Comparison of ENCODE assay signal across 8 mouse cellular contexts in genomic region chr7:45703521-45704033, GRCm38 (mm10). TPM values are rescaled to one million over a fixed set of nuclear protein-coding genes. Genes with fewer than 3 reads are reported as not detected.
DNase-seq lines count a peak whose midpoint lies in the region; ATAC-seq and TF ChIP-seq lines count a peak whose summit lies in the region.

No protein-coding gene starts in this region.

- peaks cover 21% of the 10 kb centered on the region for H3K27me3 ChIP-seq in heart, embryonic 11.5 days (ENCODE audit: control insufficient read depth, insufficient read depth, low read length)
- peaks cover 41% of the 10 kb centered on the region for H3K27me3 ChIP-seq in G1E (ENCODE audit: insufficient read depth, low read length)
- peaks cover 24% of the 10 kb centered on the region for H3K27me3 ChIP-seq in heart, embryonic 15.5 days

- H3K4me1 ChIP-seq in heart, embryonic 11.5 days (ENCODE audit: control insufficient read depth, insufficient read depth, low read length), result peaks cover 39% of the 10 kb centered on the region
- peaks cover 82% of the 10 kb centered on the region for H3K4me1 ChIP-seq in G1E (ENCODE audit: insufficient read depth, low read depth, low read length)
- H3K4me1 ChIP-seq in heart, embryonic 15.5 days (replicated peaks), result peaks cover 66% of the 10 kb centered on the region

- H3K9me3 ChIP-seq in heart, embryonic 11.5 days (replicated peaks; ENCODE audit: control insufficient read depth, low read length), result no peaks in the 10 kb centered on the region
- no peaks in the 10 kb centered on the region for H3K9me3 ChIP-seq in G1E (replicated peaks)
- no peaks in the 10 kb centered on the region for H3K9me3 ChIP-seq in heart, embryonic 15.5 days (replicated peaks)

- H3K27ac ChIP-seq in heart, embryonic 11.5 days (ENCODE audit: low read depth, low read length), result peak overlapping the region; percentile 70
- H3K27ac ChIP-seq in heart, embryonic 15.5 days, result peak overlapping the region; percentile 87
- H3K27ac ChIP-seq in macrophage, result peak overlapping the region; percentile 78

- WGBS in heart, embryonic 11.5 days (ENCODE audit: insufficient replicate concordance), result 47% methylated on average over 12 of the region's 12 CpGs
- WGBS in heart, embryonic 15.5 days, result 35% methylated on average over 12 of the region's 12 CpGs
- WGBS in macrophage (ENCODE audit: missing documents), result 52% methylated on average over 12 of the region's 12 CpGs

- H3K4me3 ChIP-seq in heart, embryonic 11.5 days (ENCODE audit: low read depth, low read length), result peak overlapping the region; percentile 71
- H3K4me3 ChIP-seq in G1E (ENCODE audit: low read depth, low read length), result peak overlapping the region; percentile 81; the same call in 1 of the 2 replicates
- H3K4me3 ChIP-seq in heart, embryonic 15.5 days, result peak overlapping the region; percentile 72
- no peak overlapping the region; the same call in 1 of the 2 replicates for H3K4me3 ChIP-seq in macrophage (ENCODE audit: inconsistent target)

- H3K4me2 ChIP-seq in heart, embryonic 11.5 days, result peak overlapping the region; percentile 97
- peak overlapping the region; percentile 98 for H3K4me2 ChIP-seq in heart, embryonic 15.5 days

- no peak for ATAC-seq in heart, embryonic 11.5 days (replicated peaks; ENCODE audit: insufficient number of reproducible peaks, low FRiP score, low TSS enrichment)
- no peak for ATAC-seq in G1E (ENCODE audit: extremely low read depth, insufficient number of reproducible peaks, low FRiP score, poor library complexity, severe bottlenecking)
- ATAC-seq in heart, embryonic 15.5 days (replicated peaks; ENCODE audit: insufficient number of reproducible peaks, insufficient read depth, low FRiP score, low read depth), result no peak
- no peak for ATAC-seq in inflammation-experienced regulatory T-cells, adult 6 months
- no peak for ATAC-seq in activated CD4-positive, CD25-positive, alpha-beta regulatory T cell, adult 4 months

- H3K79me2 ChIP-seq in macrophage (ENCODE audit: inconsistent target), result peaks cover 6% of the 10 kb centered on the region; the same call in 1 of the 2 replicates

- H3K36me3 ChIP-seq in heart, embryonic 11.5 days (ENCODE audit: control insufficient read depth, insufficient read depth, low read length), result no peaks in the 10 kb centered on the region
- H3K36me3 ChIP-seq in G1E (replicated peaks), result peaks cover 6% of the 10 kb centered on the region
- H3K36me3 ChIP-seq in heart, embryonic 15.5 days, result no peaks in the 10 kb centered on the region
- H3K36me3 ChIP-seq in macrophage (ENCODE audit: inconsistent target), result no peaks in the 10 kb centered on the region

- intact Hi-C loops in heart, postnatal 14 days (cut with DNase I), result loop anchor here (5.0 kb wide), 1 partner anchor 241 kb away; no protein-coding TSS in a partner anchor

- TF ChIP-seq CTCF in G1E (IDR thresholded peaks at IDR 0.05; ENCODE audit: low read depth, low read length), result no peak

- no peak for DNase-seq in heart, postnatal 14 days
- peak; percentile 31 for DNase-seq in G1E (ENCODE audit: low spot score)
- DNase-seq in adrenal gland, adult 8-10 months, result no peak

- H3K9ac ChIP-seq in heart, embryonic 11.5 days (ENCODE audit: low read depth, low read length), result peak overlapping the region; percentile 54; the same call in 1 of the 2 replicates
- H3K9ac ChIP-seq in heart, embryonic 15.5 days, result peak overlapping the region; percentile 49

RNA-seq across cellular contexts. Expression of gene Dbp, which starts 1.3 kb away (rescaled TPM):
- polyA plus RNA-seq in heart, embryonic 11.5 days (2014; fragmentation: Nextera tagmentation; extraction: Ambion mirVana), result 3.3 and 3.5 TPM in 2 replicates
- total RNA-seq in heart, postnatal 14 days (2021), result 10 to 100 TPM; 24.7 to 27.1 TPM
- total RNA-seq in G1E (2014; fragmentation: Nextera tagmentation) (22.8 and 30.2 TPM in 2 replicates), G1E (2017) (33.7 and 37.8 TPM in 2 replicates)
- polyA plus RNA-seq in G1E (2012) (18.0 and 23.0 TPM in 2 replicates), macrophage (2018) (11.3 to 58.2 TPM (median 52.9 TPM) in 3 replicates)
- 3.0 and 4.3 TPM in 2 replicates for polyA plus RNA-seq in heart, embryonic 15.5 days (2015; fragmentation: Nextera tagmentation; extraction: Ambion mirVana)
- total RNA-seq in macrophage (2018; cell fraction: chromatin; rRNA removed), result 100 to 1,000 TPM in 1 of 26 experiments, 10 to 100 TPM in 14, 1 to 10 TPM in 11; 1.4 to 103 (median 15.7) TPM
- total RNA-seq in macrophage (2018; cell fraction: cytosol; rRNA removed), result 10 to 100 TPM; 20.2 to 85.8 (median 49.5) TPM
- total RNA-seq in macrophage (2018; cell fraction: nucleus; rRNA removed), result 10 to 100 TPM in 21 of 26 experiments, 1 to 10 TPM in 5; 5.0 to 96.3 (median 19.0) TPM
- polyA plus RNA-seq in inflammation-experienced regulatory T-cells, adult 6 months (2017; shearing (Covaris generic)), result 1 to 10 TPM; 3.1 to 8.6 (median 6.5) TPM
- 100 to 1,000 TPM; 254 to 411 (median 333) TPM for total RNA-seq in adrenal gland, adult 8-10 months (2022)
- 1 to 10 TPM; 5.2 to 8.5 TPM for polyA plus RNA-seq in activated CD4-positive, CD25-positive, alpha-beta regulatory T cell, adult 4 months (2017; shearing (Covaris generic))

RNA-seq across cellular contexts. Expression of gene Car11, which starts 3.9 kb away (rescaled TPM):
- 3.3 and 5.5 TPM in 2 replicates for polyA plus RNA-seq in heart, embryonic 11.5 days (2014; fragmentation: Nextera tagmentation; extraction: Ambion mirVana)
- total RNA-seq in heart, postnatal 14 days (2021), result 1 to 10 TPM; 4.3 to 6.6 TPM
- total RNA-seq in G1E (2014; fragmentation: Nextera tagmentation) (0.92 and 3.5 TPM in 2 replicates), G1E (2017) (0.16 and 0.58 TPM in 2 replicates)
- polyA plus RNA-seq in G1E (2012) (0.63 and 0.78 TPM in 2 replicates), macrophage (2018) (0.56 TPM in 1 of 3 replicates, not detected in the others)
- 5.1 and 6.0 TPM in 2 replicates for polyA plus RNA-seq in heart, embryonic 15.5 days (2015; fragmentation: Nextera tagmentation; extraction: Ambion mirVana)
- 1 to 10 TPM in 1 of 26 experiments, under 1 TPM in 1, not detected in 24; 0.86 to 3.0 TPM for total RNA-seq in macrophage (2018; cell fraction: chromatin; rRNA removed)
- under 1 TPM in 14 of 26 experiments, not detected in 12; 0.08 to 0.84 (median 0.14) TPM for total RNA-seq in macrophage (2018; cell fraction: cytosol; rRNA removed)
- total RNA-seq in macrophage (2018; cell fraction: nucleus; rRNA removed), result 1 to 10 TPM in 1 of 26 experiments, under 1 TPM in 2, not detected in 23; 0.60 to 1.1 (median 0.79) TPM
- polyA plus RNA-seq in inflammation-experienced regulatory T-cells, adult 6 months (2017; shearing (Covaris generic)), result 1 to 10 TPM in 2 of 3 experiments, not detected in 1; 1.5 TPM
- 10 to 100 TPM; 11.5 to 28.2 (median 18.9) TPM for total RNA-seq in adrenal gland, adult 8-10 months (2022)
- polyA plus RNA-seq in activated CD4-positive, CD25-positive, alpha-beta regulatory T cell, adult 4 months (2017; shearing (Covaris generic)), result under 1 TPM in 1 of 2 experiments, not detected in 1; 0.51 TPM

RNA-seq across cellular contexts. Expression of gene Sec1, which starts 9.4 kb away (rescaled TPM):
- 0.24 and 0.99 TPM in 2 replicates for polyA plus RNA-seq in heart, embryonic 11.5 days (2014; fragmentation: Nextera tagmentation; extraction: Ambion mirVana)
- total RNA-seq in heart, postnatal 14 days (2021), result under 1 TPM in 1 of 2 experiments, not detected in 1; 0.12 TPM
- not detected in 2 replicates for total RNA-seq in G1E (2014; fragmentation: Nextera tagmentation)
- total RNA-seq in G1E (2017), result not detected in 2 replicates
- polyA plus RNA-seq in G1E (2012), result 0.02 TPM in 1 of 2 replicates, not detected in the other
- polyA plus RNA-seq in heart, embryonic 15.5 days (2015; fragmentation: Nextera tagmentation; extraction: Ambion mirVana), result 0.13 and 0.34 TPM in 2 replicates
- total RNA-seq in macrophage (2018; cell fraction: chromatin; rRNA removed), result not detected
- under 1 TPM in 1 of 26 experiments, not detected in 25; 0.05 TPM for total RNA-seq in macrophage (2018; cell fraction: cytosol; rRNA removed)
- not detected for total RNA-seq in macrophage (2018; cell fraction: nucleus; rRNA removed)
- polyA plus RNA-seq in macrophage (2018), result not detected in 3 replicates
- polyA plus RNA-seq in inflammation-experienced regulatory T-cells, adult 6 months (2017; shearing (Covaris generic)), result under 1 TPM in 1 of 3 experiments, not detected in 2; 0.22 TPM
- total RNA-seq in adrenal gland, adult 8-10 months (2022), result under 1 TPM; 0.15 to 0.59 (median 0.30) TPM
- not detected for polyA plus RNA-seq in activated CD4-positive, CD25-positive, alpha-beta regulatory T cell, adult 4 months (2017; shearing (Covaris generic))

RNA-seq across cellular contexts. Expression of gene Rpl18, which starts 11.7 kb away (rescaled TPM):
- 764 and 836 TPM in 2 replicates for polyA plus RNA-seq in heart, embryonic 11.5 days (2014; fragmentation: Nextera tagmentation; extraction: Ambion mirVana)
- 100 to 1,000 TPM; 552 to 626 TPM for total RNA-seq in heart, postnatal 14 days (2021)
- 3,054 and 3,291 TPM in 2 replicates for total RNA-seq in G1E (2014; fragmentation: Nextera tagmentation)
- total RNA-seq in G1E (2017), result 1,837 and 1,972 TPM in 2 replicates
- polyA plus RNA-seq in G1E (2012), result 14,383 and 17,578 TPM in 2 replicates
- 540 and 572 TPM in 2 replicates for polyA plus RNA-seq in heart, embryonic 15.5 days (2015; fragmentation: Nextera tagmentation; extraction: Ambion mirVana)
- 100 to 1,000 TPM in 1 of 26 experiments, 10 to 100 TPM in 25; 14.5 to 193 (median 57.8) TPM for total RNA-seq in macrophage (2018; cell fraction: chromatin; rRNA removed)
- 100 to 1,000 TPM; 451 to 985 (median 613) TPM for total RNA-seq in macrophage (2018; cell fraction: cytosol; rRNA removed)
- 100 to 1,000 TPM in 23 of 26 experiments, 10 to 100 TPM in 3; 87.1 to 264 (median 134) TPM for total RNA-seq in macrophage (2018; cell fraction: nucleus; rRNA removed)
- 290 to 1,003 TPM (median 791 TPM) in 3 replicates for polyA plus RNA-seq in macrophage (2018)
- 1,000 to 10,000 TPM; 1,609 to 2,946 (median 2,383) TPM for polyA plus RNA-seq in inflammation-experienced regulatory T-cells, adult 6 months (2017; shearing (Covaris generic))
- 1,000 to 10,000 TPM; 1,011 to 1,224 (median 1,104) TPM for total RNA-seq in adrenal gland, adult 8-10 months (2022)
- 1,000 to 10,000 TPM; 2,566 to 2,766 TPM for polyA plus RNA-seq in activated CD4-positive, CD25-positive, alpha-beta regulatory T cell, adult 4 months (2017; shearing (Covaris generic))

RNA-seq across cellular contexts. Expression of gene Sphk2, which starts 14.2 kb away (rescaled TPM):
- 13.2 and 17.3 TPM in 2 replicates for polyA plus RNA-seq in heart, embryonic 11.5 days (2014; fragmentation: Nextera tagmentation; extraction: Ambion mirVana)
- 10 to 100 TPM; 17.5 to 18.8 TPM for total RNA-seq in heart, postnatal 14 days (2021)
- total RNA-seq in G1E (2014; fragmentation: Nextera tagmentation), result 16.3 and 21.4 TPM in 2 replicates
- 9.3 and 9.8 TPM in 2 replicates for total RNA-seq in G1E (2017)
- 96.0 and 115 TPM in 2 replicates for polyA plus RNA-seq in G1E (2012)
- 13.7 and 21.0 TPM in 2 replicates for polyA plus RNA-seq in heart, embryonic 15.5 days (2015; fragmentation: Nextera tagmentation; extraction: Ambion mirVana)
- 10 to 100 TPM; 15.7 to 99.3 (median 64.0) TPM for total RNA-seq in macrophage (2018; cell fraction: chromatin; rRNA removed)
- total RNA-seq in macrophage (2018; cell fraction: cytosol; rRNA removed), result 100 to 1,000 TPM in 2 of 26 experiments, 10 to 100 TPM in 24; 25.4 to 107 (median 74.2) TPM
- 100 to 1,000 TPM in 6 of 26 experiments, 10 to 100 TPM in 20; 24.7 to 132 (median 74.8) TPM for total RNA-seq in macrophage (2018; cell fraction: nucleus; rRNA removed)
- polyA plus RNA-seq in macrophage (2018), result 47.1 to 55.5 TPM (median 51.5 TPM) in 3 replicates
- polyA plus RNA-seq in inflammation-experienced regulatory T-cells, adult 6 months (2017; shearing (Covaris generic)), result 10 to 100 TPM; 12.1 to 17.3 (median 15.5) TPM
- total RNA-seq in adrenal gland, adult 8-10 months (2022), result 10 to 100 TPM; 36.9 to 40.2 (median 39.3) TPM
- 10 to 100 TPM; 10.2 to 19.6 TPM for polyA plus RNA-seq in activated CD4-positive, CD25-positive, alpha-beta regulatory T cell, adult 4 months (2017; shearing (Covaris generic))
